Mouse (Mus musculus) embryo, embryonic 11 days (tissue): ENCODE measurements around the gene Dtd2.

Experiments
- DNase-seq: peaks from one replicate; pipeline ENCODE4 v3.0.0-alpha.2; 2015

The Dtd2 gene

DNA sequence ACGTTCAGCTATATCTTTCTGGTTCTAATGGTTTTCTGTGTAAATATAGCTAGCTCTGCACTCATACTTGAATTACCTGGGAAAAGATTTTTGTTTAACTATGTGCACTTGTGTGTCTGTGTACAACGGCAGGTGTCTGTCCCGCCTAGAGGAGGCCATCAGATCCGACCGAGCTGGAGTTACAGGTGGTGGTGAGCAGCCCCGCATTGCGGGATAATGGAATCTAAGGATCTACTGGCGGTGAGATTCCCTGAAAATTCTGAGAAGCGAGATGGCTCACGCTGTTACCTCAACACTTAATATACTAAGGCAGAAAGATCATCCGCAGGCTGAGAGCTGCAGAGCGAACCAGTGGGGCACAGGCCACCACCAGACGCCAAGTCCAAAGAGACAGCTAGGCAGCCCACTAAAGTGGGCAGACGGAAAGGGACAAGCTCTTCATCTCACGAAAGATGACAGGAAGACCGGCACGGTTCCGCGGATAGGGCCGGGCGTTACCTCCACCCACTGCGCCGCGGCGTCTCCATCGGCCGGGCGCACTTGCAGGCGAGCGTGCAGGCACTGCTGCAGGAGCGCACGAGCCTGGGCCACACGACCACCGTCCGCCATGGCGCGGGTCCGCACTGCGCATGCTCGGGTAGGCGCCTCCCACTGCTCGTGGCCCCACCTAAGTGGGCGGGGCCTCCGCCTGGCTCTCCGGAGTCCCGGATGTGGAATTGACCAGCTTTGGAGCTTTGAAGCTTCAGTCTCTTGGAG, at the start of gene Dtd2:
Dtd2 (minus strand) TSS at position 625 of the 756 bp plus-strand sequence.
- DNase-seq, result peak; percentile 94

DNA sequence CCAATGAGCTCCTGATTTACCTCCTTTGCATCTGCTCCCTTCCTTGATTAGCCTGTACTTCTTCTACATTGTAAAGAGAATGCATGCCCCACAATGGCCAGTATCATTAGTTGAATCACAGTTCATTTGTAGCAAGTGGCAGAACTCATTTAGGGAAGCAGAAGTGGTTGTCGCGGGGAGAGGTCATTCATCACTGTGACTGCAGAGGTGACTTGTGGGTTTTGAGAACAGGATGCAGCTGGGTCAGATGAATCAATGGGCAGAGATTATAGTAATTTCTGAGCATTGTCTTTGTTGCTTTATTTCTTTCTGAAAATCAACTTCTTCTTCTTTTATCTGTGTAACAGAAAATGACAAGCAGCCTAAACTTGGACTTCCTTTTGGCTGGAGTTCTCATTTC, 43.0 kb upstream of the Dtd2 start:
- no peak for DNase-seq

DNA sequence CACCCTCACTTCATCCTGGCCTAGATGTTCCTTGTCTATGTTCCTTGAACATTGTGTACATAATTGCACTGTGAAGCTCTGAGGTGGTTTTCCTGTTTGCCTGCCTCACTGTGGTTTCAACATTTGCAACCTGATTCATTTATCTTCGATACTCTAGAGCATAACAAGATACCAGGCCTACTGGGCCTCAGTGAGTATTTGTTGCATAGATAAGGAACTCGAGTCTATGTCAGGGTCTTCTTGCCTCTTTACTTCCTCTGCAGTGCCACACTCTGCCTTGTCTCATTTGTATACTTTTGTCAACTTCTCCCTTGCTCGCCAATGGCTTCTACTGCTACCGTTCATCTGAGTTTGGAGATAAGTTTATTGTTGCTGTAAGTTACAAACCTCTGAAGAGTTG, 40.1 kb upstream of the Dtd2 start:
- no peak for DNase-seq

DNA sequence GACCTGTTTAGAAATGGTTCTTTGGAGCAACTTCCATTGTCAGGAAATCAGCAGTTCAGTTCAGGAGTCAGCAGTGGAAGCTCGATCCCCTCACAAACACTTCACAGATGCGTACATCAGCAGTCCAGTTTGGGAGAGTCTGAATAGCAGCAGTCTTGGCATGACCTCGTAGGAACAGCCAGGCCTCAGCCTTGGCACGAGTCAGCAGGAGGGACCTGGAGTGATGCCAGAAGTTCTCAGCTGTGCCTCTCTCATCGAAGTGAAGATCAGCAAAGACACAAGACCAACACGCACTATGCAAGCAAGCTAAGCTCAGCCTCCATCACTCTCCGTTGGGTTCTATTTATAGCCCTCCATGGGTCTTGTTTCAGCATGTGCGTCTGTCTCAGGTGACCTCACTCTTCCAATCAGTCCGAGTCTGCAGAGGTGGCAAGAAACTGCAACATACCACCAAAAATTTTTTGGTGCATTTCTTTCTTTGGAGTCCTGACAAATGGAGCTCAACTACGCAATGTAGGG, 36.6 kb upstream of the Dtd2 start:
- DNase-seq, result no peak

DNA sequence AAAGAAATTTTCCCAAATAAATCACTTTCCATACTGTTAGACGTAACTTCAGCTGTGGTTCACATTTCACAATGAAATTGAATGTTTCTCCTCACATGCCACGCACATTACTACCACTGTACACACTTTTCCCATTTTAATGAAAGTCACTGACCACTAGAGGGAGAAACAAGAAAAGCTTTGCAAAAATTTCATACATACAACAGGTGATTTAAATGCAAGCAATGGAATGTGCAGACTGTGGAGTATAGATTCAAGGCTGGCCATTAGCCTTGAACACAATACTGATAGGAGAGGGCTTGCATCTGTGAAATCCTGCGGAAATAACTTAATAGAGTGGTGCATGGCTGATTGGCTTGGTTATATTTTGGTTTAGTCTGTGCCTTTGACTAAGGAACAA, 32.1 kb upstream of the Dtd2 start:
- DNase-seq, result peak; percentile 59

DNA sequence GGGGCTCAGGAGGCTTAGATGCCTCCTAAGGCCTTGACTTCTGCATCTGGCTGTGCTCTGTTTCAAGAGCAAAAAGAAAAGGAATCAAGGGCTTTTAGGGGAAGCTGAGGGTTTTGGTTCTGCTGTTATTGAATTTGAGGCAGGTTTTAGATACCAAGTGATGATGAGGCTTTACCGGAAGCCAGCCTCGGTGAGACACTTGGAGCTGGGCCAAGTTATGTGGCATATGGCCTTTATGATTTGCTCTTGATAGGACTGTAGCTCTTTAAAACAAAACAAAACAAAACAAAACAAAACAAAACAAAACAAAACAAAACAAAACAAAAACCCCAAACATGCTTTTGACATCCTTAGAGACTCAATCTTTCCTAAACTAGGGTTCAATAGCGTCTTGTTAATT, 28.7 kb upstream of the Dtd2 start:
- DNase-seq, result no peak

DNA sequence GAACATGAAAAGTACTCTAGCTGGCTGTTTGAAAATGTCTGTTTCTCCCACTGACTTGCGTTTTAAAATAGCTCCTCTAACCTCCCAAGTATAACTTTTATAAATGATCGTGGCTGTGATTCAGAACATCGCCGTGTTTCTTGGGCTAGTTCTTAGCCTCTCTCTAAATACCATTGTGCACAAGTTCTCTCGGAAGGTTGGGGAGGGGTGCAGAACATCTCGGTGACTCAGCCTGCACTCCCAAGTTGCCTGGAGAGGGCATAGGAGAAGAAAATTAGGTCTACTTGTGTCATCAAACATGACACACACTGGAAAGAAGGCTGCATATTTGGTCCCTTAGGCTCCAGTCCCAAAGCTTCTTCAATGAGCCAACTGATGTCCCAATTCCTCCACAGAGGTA, 26.0 kb upstream of the Dtd2 start:
- DNase-seq, result no peak

DNA sequence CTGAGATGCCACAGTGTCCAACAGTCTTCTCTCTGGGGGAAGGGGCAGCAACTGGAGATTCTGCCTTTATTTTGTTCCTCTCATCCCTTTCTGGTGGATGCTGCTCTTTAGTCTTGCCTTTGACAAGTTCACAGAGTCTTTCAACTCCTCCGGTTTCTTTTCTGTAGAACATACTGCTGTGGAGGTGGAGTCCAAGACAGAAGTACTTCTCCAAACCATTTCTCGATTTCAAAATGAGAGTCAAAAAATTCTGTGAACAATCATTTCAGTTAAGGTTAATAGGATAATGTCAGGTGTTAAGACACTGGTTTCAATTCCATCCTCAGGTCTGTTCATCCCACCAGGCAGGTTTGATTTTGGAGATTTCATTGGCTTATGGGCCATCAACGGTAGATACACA, 21.7 kb upstream of the Dtd2 start, which contains the start of gene Gpr33:
Gpr33 (minus strand) TSS at position 101 of the 400 bp plus-strand sequence.
- DNase-seq, result no peak

DNA sequence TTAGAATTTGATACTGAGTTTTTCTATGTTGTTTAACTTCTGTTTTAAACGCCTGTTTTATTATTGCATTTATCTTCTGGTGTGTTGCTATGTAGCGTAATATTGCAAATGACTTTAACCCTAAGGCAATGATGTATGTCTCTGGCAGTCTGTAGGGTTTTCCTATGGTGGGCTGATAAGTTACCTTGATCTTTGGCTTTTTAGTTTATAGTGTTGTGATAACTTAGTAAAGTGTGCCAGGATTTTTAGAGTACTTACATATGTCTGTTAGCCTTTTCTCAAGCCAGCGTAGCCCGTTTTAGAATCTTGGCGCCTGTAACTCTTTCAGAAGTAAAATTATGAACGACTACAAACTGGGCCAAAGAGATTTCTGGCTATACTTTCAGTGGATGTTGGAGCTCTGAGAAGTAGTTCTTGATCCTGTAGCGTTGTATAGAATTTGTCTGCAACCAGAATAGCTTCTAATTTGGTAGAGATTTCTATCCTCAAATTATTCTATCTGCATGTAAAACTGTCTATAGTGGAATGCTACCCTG, 8.3 kb upstream of the Dtd2 start:
- DNase-seq, result no peak

DNA sequence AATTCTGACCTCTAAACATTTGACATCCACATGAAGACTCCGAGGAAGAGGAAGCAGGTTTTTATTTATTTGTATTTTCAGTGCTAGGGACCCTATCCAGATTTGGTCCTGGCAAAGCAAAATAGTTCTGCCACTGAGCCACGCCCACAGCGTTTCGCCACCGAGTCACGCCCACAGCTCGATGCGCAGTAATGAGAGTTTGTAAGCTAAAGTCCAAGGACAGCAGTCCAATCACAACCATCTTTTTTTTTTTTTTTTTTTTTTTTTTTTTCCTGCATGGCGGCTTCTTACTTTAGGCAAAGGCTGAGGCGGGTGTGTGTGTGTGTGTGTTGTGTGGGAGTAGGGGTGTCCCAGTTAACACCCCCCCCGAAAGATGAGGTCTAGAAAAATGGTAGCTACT, 7.7 kb upstream of the Dtd2 start:
- DNase-seq, result no peak

DNA sequence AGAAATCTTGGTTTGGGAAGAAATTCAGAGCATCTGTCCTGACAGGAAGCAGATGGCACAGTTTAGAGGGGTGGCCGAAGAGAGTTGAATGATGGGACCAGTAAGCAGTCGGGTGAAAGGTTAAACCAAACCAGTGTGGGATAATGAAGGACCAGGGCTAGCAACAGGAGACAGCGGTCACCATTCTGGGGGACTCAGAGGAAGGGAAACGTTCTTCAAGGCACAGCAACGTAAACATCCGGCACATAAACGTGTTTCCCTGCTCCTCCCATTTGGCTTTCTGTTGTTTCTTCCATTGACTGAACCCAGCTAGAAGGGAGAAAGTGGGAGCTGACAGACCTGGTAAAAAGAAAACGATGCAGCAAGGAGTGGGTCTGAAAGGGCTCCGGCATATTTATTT, 7.0 kb upstream of the Dtd2 start:
- DNase-seq, result peak; percentile 28

DNA sequence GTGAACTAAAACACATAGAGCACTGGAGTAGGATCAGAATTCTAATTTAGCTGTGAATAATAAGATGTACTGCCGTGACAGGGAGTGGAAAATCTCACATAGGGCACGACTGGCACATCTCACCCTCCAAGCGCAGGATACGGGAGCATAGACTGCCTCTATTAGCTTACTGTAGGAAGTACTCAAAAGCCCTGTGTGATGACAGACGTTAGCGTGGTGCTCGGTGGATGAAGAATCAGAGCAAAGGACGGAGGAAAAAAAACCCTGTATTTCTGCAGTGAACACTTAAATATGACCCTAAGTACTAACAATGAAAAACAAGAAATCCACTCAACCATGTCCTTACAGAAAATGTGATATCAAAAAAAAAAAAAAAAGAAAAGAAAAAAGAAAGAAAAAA, 5.9 kb upstream of the Dtd2 start:
- DNase-seq, result no peak

DNA sequence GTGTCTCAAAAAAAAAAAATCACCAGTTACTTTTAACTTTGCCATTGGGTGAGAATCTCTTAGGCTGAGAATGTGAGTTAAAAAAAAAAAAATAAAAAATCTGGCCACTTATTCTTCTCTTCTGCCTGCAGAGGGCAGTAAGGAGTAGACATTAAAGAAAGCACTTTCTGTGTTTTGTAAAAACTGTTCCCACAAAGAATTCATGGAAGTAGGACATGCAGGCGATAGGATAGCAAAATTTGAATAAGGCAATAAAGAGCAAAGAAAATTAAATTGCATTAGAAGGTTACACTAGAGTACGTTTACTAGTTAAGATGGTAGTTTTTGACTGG, 4.3 kb upstream of the Dtd2 start:
- DNase-seq, result peak; percentile 78

DNA sequence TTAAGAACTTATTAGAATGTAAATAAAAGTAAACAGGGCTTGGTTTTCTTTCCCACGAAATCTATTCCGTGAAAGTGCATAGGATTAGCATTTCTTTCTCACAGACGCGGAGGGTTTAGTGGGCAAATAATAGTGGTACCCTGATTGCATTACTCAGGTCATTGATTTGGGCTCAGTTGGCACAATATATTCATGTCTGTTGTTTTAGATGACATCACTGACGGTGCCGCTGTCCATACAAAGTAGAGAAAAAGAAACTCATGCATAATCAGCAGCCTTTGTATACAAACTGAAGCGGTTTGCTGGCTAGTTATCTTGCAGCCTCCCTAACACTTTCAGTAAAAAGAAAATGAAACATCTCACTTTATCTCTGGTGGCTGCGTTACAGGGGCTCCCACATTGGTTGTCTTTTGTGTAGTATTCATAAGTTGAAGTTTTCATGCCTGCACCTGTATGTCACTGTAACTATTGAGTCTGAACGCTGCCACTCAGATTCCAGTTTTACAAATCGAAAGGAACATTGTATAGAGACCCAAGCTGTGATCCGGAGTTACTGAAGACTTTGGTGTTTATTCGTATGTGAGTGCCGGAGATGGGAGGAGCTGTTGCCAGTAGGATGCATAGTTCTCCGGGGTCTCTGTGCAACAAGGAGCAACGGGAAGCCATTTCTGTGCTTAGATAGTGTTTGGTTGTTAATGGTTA, 3.8 kb upstream of the Dtd2 start:
- peak; percentile 22 for DNase-seq

DNA sequence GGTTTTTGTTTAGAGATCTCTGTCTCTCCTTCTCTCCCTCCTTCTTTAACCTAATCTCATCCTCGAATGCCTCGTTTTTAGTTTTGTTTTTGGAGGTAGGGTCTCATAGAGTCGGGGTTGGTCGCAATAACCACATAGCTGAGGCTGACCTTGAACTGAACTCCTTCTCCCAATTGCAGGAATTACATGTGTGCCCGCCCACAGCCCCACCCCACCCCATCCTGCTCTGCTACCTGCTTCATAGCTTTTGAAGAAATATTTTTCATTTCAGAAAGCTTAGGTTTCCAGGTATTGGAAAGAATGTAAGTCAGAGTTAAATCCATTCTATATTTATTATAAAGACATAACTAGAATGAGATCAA, 313 bp upstream of the Dtd2 start:
- no peak for DNase-seq

DNA sequence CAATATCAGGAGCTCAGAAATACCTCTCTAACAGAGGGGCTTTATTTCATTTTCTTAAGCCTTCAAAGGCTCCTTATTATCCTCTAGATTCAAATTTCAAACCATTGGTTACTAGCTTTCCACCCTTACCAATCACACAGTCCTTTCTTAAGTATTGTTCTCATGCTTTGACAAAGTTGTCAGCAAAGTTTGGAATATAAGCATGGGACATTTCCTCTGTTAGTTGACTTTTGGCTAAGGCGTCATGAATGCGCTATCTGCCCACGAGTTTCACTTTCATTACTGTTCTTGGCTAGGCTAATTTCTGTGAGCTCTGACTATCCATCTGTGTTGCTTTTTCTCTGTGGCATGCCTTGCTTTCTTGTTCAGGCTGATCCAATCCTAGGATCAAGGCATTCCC, 3.6 kb downstream of the Dtd2 start:
- DNase-seq, result no peak

DNA sequence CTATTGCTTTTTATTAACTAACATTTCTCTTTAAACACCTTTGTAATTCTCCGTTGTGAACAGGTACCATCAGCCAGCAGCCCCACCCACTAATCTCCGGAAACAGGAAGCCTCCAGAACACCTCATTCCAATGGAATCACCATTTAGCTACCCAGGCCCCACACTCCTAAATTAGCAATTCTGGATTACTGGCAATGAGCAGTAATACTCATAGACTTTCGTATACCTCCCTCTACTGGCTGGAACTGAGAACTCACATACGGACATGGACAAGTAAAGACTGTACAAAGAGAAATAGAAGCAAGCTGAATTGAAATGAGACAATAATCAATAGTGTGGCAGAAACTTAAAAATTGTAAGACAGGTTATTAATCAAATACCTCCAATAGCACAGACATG, 4.8 kb downstream of the Dtd2 start:
- DNase-seq, result peak; percentile 80

DNA sequence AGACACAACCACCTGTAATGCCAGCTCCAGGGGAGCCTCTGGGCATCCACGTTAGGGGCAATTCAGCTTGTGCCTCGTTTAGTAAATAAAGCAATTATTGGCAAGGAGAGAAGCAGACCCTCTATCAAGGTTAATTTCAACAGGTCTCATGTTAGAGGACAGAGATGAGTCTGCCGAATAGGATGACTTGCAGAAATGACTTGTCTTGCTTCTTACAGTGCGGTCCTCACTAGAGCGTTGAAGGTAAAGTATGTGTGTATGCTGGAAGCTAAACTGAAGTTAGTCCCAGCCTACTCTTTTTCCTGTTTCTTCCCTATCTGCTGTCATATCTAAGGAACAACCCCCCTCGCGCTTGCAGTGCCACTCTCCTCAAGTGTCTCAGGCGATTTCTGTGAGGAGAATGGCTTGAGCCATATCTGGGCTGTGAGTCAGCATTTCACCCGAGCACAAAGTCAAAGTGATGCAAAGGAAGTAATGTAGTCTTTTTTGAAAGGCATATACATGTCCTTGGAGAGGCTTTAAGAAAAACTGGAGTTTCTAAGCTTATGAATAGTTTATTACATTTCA, 7.9 kb downstream of the Dtd2 start:
- DNase-seq, result no peak

DNA sequence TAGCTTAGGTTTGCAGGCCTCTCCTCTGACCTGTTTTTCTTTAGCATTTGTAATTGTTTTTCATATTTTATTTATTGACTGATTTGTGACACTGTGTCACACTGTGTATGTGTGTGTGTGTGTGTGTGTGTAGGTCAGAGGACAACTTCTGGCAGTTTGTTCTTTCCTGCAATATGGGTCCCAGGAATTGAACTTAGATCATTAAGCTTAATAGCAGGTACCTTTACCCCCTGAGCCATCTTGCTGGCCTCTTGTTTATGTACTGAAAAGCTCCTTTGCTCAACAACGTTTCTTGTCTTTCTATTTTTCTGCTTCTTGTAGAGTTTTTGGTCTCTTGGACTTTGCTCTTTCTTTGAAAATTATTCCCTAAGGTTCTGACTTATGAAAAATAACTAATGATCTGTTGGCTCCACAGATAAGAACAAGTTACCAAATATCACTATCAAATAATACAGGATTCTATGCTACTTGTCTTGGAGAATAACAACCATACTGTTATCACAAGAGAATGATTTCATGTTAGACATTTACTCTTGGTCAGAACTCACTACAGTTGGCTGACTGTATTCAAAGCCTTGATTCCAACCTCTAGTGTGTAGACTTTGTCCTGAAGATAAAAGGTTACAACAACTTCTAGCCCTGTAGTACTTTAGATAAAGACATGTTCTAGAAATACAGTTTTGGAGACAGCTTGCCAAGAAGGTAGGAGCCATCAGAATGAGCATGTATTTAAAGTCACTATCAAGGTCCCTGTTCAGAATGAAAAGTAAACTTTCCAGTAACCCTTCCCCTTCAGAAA, 10.4 kb downstream of the Dtd2 start:
- no peak for DNase-seq

DNA sequence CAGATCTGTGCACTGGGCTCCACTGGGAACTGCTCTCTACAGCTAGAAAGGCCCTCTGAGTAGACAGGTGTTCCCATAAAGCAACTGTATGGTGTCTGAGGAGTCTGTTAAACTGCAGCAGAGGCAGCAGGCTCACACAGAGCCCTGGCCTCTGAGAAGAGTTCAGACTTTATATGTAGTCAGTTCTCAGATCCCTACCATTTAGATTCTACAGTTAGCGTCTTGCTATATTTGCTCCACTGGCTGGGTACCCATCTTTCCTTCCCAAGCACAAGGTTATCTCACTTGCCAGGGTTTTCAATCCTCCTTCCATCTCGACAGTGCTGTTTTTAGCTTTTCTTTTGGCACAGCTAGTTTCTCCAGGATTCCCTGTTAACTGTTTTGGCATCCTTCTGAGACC, 15.7 kb downstream of the Dtd2 start:
- DNase-seq, result no peak

DNA sequence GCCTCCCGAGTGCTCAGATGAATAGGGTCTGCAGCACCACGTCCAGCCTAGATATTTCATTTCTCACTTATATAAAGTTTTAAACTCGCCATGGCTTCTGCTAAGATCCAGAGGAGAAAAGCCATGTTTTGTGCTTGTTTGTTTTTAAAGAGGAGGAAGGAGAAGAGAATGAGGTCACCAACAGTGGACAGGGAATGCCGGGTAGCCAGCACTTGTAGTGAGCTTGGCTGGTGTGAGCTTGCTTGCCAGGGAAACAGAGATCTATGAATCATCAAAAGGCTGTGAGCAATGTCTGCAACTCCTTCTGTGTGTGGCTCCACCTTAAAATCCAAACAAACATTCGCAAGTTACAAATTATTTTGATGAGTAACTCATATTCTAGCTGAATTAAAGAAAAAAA, 17.8 kb downstream of the Dtd2 start:
- no peak for DNase-seq

DNA sequence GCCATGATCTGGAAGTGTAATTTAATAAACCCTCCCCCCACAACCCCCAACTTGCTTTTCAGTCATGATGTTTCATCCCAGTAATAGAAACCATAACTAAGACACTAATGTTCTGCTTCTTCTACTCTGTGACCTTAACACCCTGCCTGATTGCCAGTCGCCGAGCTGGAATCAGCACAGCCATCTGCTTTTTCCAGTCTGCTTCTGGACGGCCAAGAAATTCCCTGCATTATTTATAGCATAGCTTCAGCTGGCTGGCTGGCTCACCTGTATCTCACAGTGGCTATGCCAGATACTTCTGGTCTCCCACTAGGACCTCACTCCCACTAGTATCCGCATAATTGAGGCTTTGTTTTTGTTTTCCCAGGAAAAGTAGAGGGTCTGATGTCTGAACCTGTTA, 20.5 kb downstream of the Dtd2 start:
- DNase-seq, result no peak

DNA sequence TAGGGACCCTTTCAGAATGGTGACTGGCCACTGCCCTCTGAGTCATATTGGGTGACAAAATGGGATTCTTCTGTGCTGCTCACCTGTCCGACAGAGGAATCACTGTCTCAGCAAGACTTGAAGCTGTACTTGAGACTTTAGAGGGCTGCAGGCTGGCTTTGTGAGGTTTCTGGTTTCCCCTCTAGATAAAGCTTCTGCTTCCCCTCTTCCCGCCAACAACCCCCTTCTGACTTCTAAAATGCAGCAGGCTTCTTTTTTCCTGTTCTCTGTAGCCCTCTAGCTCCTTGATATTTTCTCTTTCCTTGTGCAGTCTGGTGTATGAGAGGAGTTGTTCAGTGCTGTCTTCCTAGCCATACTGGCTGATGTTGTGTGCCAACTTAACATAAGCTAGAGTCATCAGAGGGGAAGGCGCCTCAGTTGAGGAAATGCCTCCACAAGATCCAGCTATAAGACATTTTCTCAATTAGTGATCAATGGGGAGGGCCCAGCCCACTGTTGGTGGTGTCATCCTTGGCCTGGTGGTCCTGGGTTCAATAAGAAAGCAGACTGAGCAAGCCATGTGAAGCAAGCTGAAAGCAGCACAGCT, 21.0 kb downstream of the Dtd2 start:
- DNase-seq, result no peak
